Mouse (Mus musculus): ENCODE data around the gene Crkl. TPM values are rescaled to one million over a fixed set of nuclear protein-coding genes. Genes with fewer than 3 reads are reported as not detected.

Gene Crkl
- 52.6 and 68.9 TPM in 2 replicates for polyA plus RNA-seq (2016; fragmentation: Nextera tagmentation; extraction: Ambion mirVana)

GRCm38 (mm10) chr16:17451541-17452372 is at the start of gene Crkl:
TSS of gene Crkl (plus strand) at chr16:17451987.
- peak within 1 kb of the TSS; percentile 87 for H3K4me3 ChIP-seq
- H3K9me3 ChIP-seq = no peaks in the 10 kb centered on the region
- under 1% methylated on average over 63 of the region's 63 CpGs for WGBS
- H3K27me3 ChIP-seq (ENCODE audit: insufficient read depth, poor library complexity, severe bottlenecking) = no peaks in the 10 kb centered on the region
- DNase-seq (ENCODE audit: low spot score) = peak; percentile 99
- peaks cover 18% of the 10 kb centered on the region for H3K36me3 ChIP-seq
- H3K27ac ChIP-seq = peak within 1 kb of the TSS; percentile 96
- peaks cover 24% of the 10 kb centered on the region for H3K4me1 ChIP-seq

GRCm38 (mm10) chr16:17402855-17403254 is 48.9 kb upstream of the Crkl start:
- H3K4me1 ChIP-seq = peaks cover 19% of the 10 kb centered on the region; the same call in 1 of the 2 replicates
- 69% methylated on average over 1 of the region's 1 CpGs for WGBS
- no peak overlapping the region for H3K27ac ChIP-seq
- peaks cover 7% of the 10 kb centered on the region; the same call in 1 of the 2 replicates for H3K36me3 ChIP-seq
- DNase-seq (ENCODE audit: low spot score) = no peak
- no peak overlapping the region for H3K4me3 ChIP-seq
- no peaks in the 10 kb centered on the region for H3K9me3 ChIP-seq
- H3K27me3 ChIP-seq (ENCODE audit: insufficient read depth, poor library complexity, severe bottlenecking) = no peaks in the 10 kb centered on the region

GRCm38 (mm10) chr16:17405271-17405696 is 46.5 kb upstream of the Crkl start:
- peak overlapping the region; percentile 84 for H3K4me3 ChIP-seq
- peaks cover 11% of the 10 kb centered on the region; the same call in 1 of the 2 replicates for H3K36me3 ChIP-seq
- no peaks in the 10 kb centered on the region for H3K27me3 ChIP-seq (ENCODE audit: insufficient read depth, poor library complexity, severe bottlenecking)
- peaks cover 23% of the 10 kb centered on the region for H3K4me1 ChIP-seq
- H3K27ac ChIP-seq = peak overlapping the region; percentile 90
- DNase-seq (ENCODE audit: low spot score) = peak; percentile 88
- WGBS = under 1% methylated on average over 22 of the region's 22 CpGs
- no peaks in the 10 kb centered on the region for H3K9me3 ChIP-seq

- no peaks in the 10 kb centered on the region for H3K9me3 ChIP-seq
- H3K27ac ChIP-seq = peak within 1 kb of the TSS; percentile 90
- peak; percentile 99 for DNase-seq (ENCODE audit: low spot score)
- under 1% methylated on average over 59 of the region's 69 CpGs for WGBS
- peaks cover 26% of the 10 kb centered on the region for H3K4me1 ChIP-seq
- peaks cover 15% of the 10 kb centered on the region; the same call in 1 of the 2 replicates for H3K36me3 ChIP-seq
- H3K4me3 ChIP-seq = peak within 1 kb of the TSS; percentile 84
- H3K27me3 ChIP-seq (ENCODE audit: insufficient read depth, poor library complexity, severe bottlenecking) = no peaks in the 10 kb centered on the region
Measured at GRCm38 (mm10) chr16:17405736-17406443, 45.9 kb upstream of the Crkl start, which contains the start of the genes Snap29 and Pi4ka. TSS of gene Snap29 (plus strand) at chr16:17405986. TSS of gene Pi4ka (minus strand) at chr16:17406314.

GRCm38 (mm10) chr16:17406512-17407231 is 45.1 kb upstream of the Crkl start:
- Histone ChIP-seq H3K9me3 (no peaks in the 10 kb centered on the region), H3K36me3 (peaks cover 15% of the 10 kb centered on the region; the same call in 1 of the 2 replicates), H3K4me3 (peak overlapping the region; percentile 84), H3K27me3 (ENCODE audit: insufficient read depth, poor library complexity, severe bottlenecking) (no peaks in the 10 kb centered on the region), H3K4me1 (peaks cover 26% of the 10 kb centered on the region), H3K27ac (no peak overlapping the region; the same call in 1 of the 2 replicates)
- no peak for DNase-seq (ENCODE audit: low spot score)
- WGBS = 33% methylated on average over 9 of the region's 9 CpGs

- DNase-seq (ENCODE audit: low spot score) = no peak
- no peak overlapping the region for H3K4me3 ChIP-seq
- no peak overlapping the region for H3K27ac ChIP-seq
- no peaks in the 10 kb centered on the region for H3K9me3 ChIP-seq
- WGBS = 89% methylated on average over 2 of the region's 2 CpGs
- 0 out of 2 replicates have a peak, but pooled peaks cover 8% of the 10 kb centered on the region for H3K36me3 ChIP-seq
- H3K27me3 ChIP-seq (ENCODE audit: insufficient read depth, poor library complexity, severe bottlenecking) = no peaks in the 10 kb centered on the region
- H3K4me1 ChIP-seq = peaks cover 28% of the 10 kb centered on the region
Measured at GRCm38 (mm10) chr16:17409046-17409445, 42.7 kb upstream of the Crkl start.

GRCm38 (mm10) chr16:17410209-17410608 is 41.6 kb upstream of the Crkl start:
- WGBS = 42% methylated on average over 4 of the region's 4 CpGs
- no peak overlapping the region for H3K4me3 ChIP-seq
- 0 out of 2 replicates have a peak overlapping the region, but pooled peaks have one; percentile 19 for H3K27ac ChIP-seq
- 0 out of 2 replicates have a peak, but pooled peaks cover 8% of the 10 kb centered on the region for H3K36me3 ChIP-seq
- no peaks in the 10 kb centered on the region for H3K9me3 ChIP-seq
- peaks cover 17% of the 10 kb centered on the region for H3K4me1 ChIP-seq
- peak; percentile 76 for DNase-seq (ENCODE audit: low spot score)
- no peaks in the 10 kb centered on the region for H3K27me3 ChIP-seq (ENCODE audit: insufficient read depth, poor library complexity, severe bottlenecking)

GRCm38 (mm10) chr16:17423021-17423420 is 28.8 kb upstream of the Crkl start:
- WGBS = 68% methylated on average over 3 of the region's 3 CpGs
- no peak overlapping the region for H3K4me3 ChIP-seq
- H3K9me3 ChIP-seq = no peaks in the 10 kb centered on the region
- H3K4me1 ChIP-seq = no peaks in the 10 kb centered on the region
- DNase-seq (ENCODE audit: low spot score) = no peak
- H3K27me3 ChIP-seq (ENCODE audit: insufficient read depth, poor library complexity, severe bottlenecking) = no peaks in the 10 kb centered on the region
- no peak overlapping the region for H3K27ac ChIP-seq
- H3K36me3 ChIP-seq = peaks cover 46% of the 10 kb centered on the region

- H3K9me3 ChIP-seq = no peaks in the 10 kb centered on the region
- 61% methylated on average over 2 of the region's 2 CpGs for WGBS
- no peak overlapping the region for H3K4me3 ChIP-seq
- H3K27me3 ChIP-seq (ENCODE audit: insufficient read depth, poor library complexity, severe bottlenecking) = no peaks in the 10 kb centered on the region
- DNase-seq (ENCODE audit: low spot score) = no peak
- H3K27ac ChIP-seq = no peak overlapping the region
- no peaks in the 10 kb centered on the region for H3K4me1 ChIP-seq
- peaks cover 15% of the 10 kb centered on the region for H3K36me3 ChIP-seq
Measured at GRCm38 (mm10) chr16:17432576-17432975, 19.2 kb upstream of the Crkl start.

- Histone ChIP-seq H3K27ac (peak overlapping the region; percentile 96), H3K27me3 (ENCODE audit: insufficient read depth, poor library complexity, severe bottlenecking) (no peaks in the 10 kb centered on the region), H3K4me1 (peaks cover 24% of the 10 kb centered on the region), H3K36me3 (peaks cover 23% of the 10 kb centered on the region), H3K4me3 (peak overlapping the region; percentile 87), H3K9me3 (no peaks in the 10 kb centered on the region)
- WGBS = under 1% methylated on average over 24 of the region's 24 CpGs
- DNase-seq (ENCODE audit: low spot score) = peak; percentile 83
Measured at GRCm38 (mm10) chr16:17452373-17452715, 557 bp downstream of the Crkl start.

GRCm38 (mm10) chr16:17456901-17457300 is 5.1 kb downstream of the Crkl start:
- WGBS = 97% methylated on average over 1 of the region's 1 CpGs
- Histone ChIP-seq H3K9me3 (no peaks in the 10 kb centered on the region), H3K4me1 (peaks cover 17% of the 10 kb centered on the region), H3K27ac (no peak overlapping the region), H3K27me3 (ENCODE audit: insufficient read depth, poor library complexity, severe bottlenecking) (no peaks in the 10 kb centered on the region), H3K4me3 (no peak overlapping the region), H3K36me3 (peaks cover 51% of the 10 kb centered on the region)
- no peak for DNase-seq (ENCODE audit: low spot score)

GRCm38 (mm10) chr16:17460254-17460653 is 8.5 kb downstream of the Crkl start:
- H3K36me3 ChIP-seq = peaks cover 53% of the 10 kb centered on the region

More at GRCm38 (mm10) chr16:17460254-17460653, 8.5 kb downstream of the Crkl start:
- WGBS = 91% methylated on average over 4 of the region's 4 CpGs
- no peaks in the 10 kb centered on the region for H3K9me3 ChIP-seq
- H3K27ac ChIP-seq = no peak overlapping the region
- peaks cover 5% of the 10 kb centered on the region for H3K4me1 ChIP-seq
- no peak overlapping the region for H3K4me3 ChIP-seq
- DNase-seq (ENCODE audit: low spot score) = no peak
- no peaks in the 10 kb centered on the region for H3K27me3 ChIP-seq (ENCODE audit: insufficient read depth, poor library complexity, severe bottlenecking)

Measured in heart, embryonic 10.5 days (tissue).